In genomic region chr7:65095631-65096107, GRCm38 (mm10) we compare ENCODE assay signal across 10 mouse cellular contexts.
DNase-seq lines count a peak whose midpoint lies in the region; ATAC-seq and TF ChIP-seq lines count a peak whose summit lies in the region.
"Had no signal": no experiment of that assay in that cellular context is flagged by ENCODE, and none has a peak within 500 bp of the region (broad histone marks: within the 10 kb centered on the region; RNA-seq: fewer than 3 reads in every experiment).

No protein-coding gene starts in this region.

- WGBS in kidney, embryonic 14.5 days: 27% methylated on average over 5 of the region's 5 CpGs

- no peaks in the 10 kb centered on the region for H3K27me3 ChIP-seq in kidney, embryonic 14.5 days (ENCODE audit: control insufficient read depth, insufficient read depth, low read length)

- H3K9ac ChIP-seq in kidney, embryonic 14.5 days (ENCODE audit: low read depth, low read length): no peak overlapping the region

- peak; percentile 9 for DNase-seq in adrenal gland, postnatal 14 days
- DNase-seq in adrenal gland, postnatal 25 days: no peak
- no peak for DNase-seq in kidney, adult 11 months
- DNase-seq in cerebellum, adult 11 months: peak; percentile 21
- peak; percentile 50 to 66 for DNase-seq in layer of hippocampus, adult 2 months (ENCODE audit: low spot score in 2 of 2)
- no peak for DNase-seq in spleen, postnatal 10 days (ENCODE audit: low spot score in 2 of 2)
- DNase-seq in ovary, postnatal 14 days (ENCODE audit: low spot score): no peak
- DNase-seq: midbrain, embryonic 14.5 days; thymus, postnatal 25 days had no signal

- TF ChIP-seq CTCF in layer of hippocampus, adult 2 months (conservative IDR thresholded peaks at IDR 0.05): no peak

- no peak overlapping the region for H3K27ac ChIP-seq in kidney, embryonic 14.5 days (ENCODE audit: low read depth, low read length)
- H3K27ac ChIP-seq in layer of hippocampus, adult 2 months: peak overlapping the region; percentile 25; the same call in 1 of the 2 replicates

- H3K4me3 ChIP-seq in kidney, embryonic 14.5 days (ENCODE audit: low read length): no peak overlapping the region
- H3K4me3 ChIP-seq in layer of hippocampus, adult 2 months: no peak overlapping the region

- peak; percentile 90 for ATAC-seq in kidney, embryonic 14.5 days (ENCODE audit: low FRiP score, low TSS enrichment)

- H3K4me1 ChIP-seq in kidney, embryonic 14.5 days (ENCODE audit: control insufficient read depth, insufficient read depth, low read length): no peaks in the 10 kb centered on the region

- no peaks in the 10 kb centered on the region for H3K9me3 ChIP-seq in kidney, embryonic 14.5 days (ENCODE audit: control insufficient read depth, low read length)

- H3K36me3 ChIP-seq in kidney, embryonic 14.5 days (ENCODE audit: control insufficient read depth, insufficient read depth, low read length): no peaks in the 10 kb centered on the region

- no peak overlapping the region for H3K4me2 ChIP-seq in kidney, embryonic 14.5 days (replicated peaks; ENCODE audit: low read depth, low read length)

Comparison
In these comparisons a context has a peak if more than half of its experiments do, and no peak if none do; other contexts are left out.
1. DNase-seq: peak in adrenal gland, postnatal 14 days (single experiment), cerebellum, adult 11 months (single experiment) and layer of hippocampus, adult 2 months (2 of 2); none in adrenal gland, postnatal 25 days (single experiment), kidney, adult 11 months (single experiment), spleen, postnatal 10 days (0 of 2) and ovary, postnatal 14 days (single experiment).